Mouse (Mus musculus) embryo, embryonic 9.5 days (tissue): Measurements from ENCODE around the gene Lpp.
"Not testable (repeated sequence)": the region's sequence is repeated elsewhere in the genome, so short reads cannot be mapped to it uniquely, and the experiment has no call there.

Experiments used
- DNase-seq: peaks from one replicate; pipeline ENCODE4 v3.0.0-alpha.2; 2017; ENCODE audit errors: extremely low spot score

Gene Lpp

GRCm38 (mm10) chr16:24977771-24978170 lies 584.5 kb downstream of the Lpp start:
- DNase-seq = no peak

- DNase-seq = no peak
Measured at GRCm38 (mm10) chr16:24978226-24978625, 584.9 kb downstream of the Lpp start.

GRCm38 (mm10) chr16:24979391-24979790 lies 586.1 kb downstream of the Lpp start:
- DNase-seq = no peak

- no peak for DNase-seq
Measured at GRCm38 (mm10) chr16:24982828-24983227, 589.5 kb downstream of the Lpp start.

- DNase-seq = no peak
Measured at GRCm38 (mm10) chr16:24990331-24990730, 597.0 kb downstream of the Lpp start.

GRCm38 (mm10) chr16:24991059-24991541 lies 597.8 kb downstream of the Lpp start:
- DNase-seq = no peak

GRCm38 (mm10) chr16:24991995-24992394 lies 598.7 kb downstream of the Lpp start:
- DNase-seq = no peak

- DNase-seq = no peak
Measured at GRCm38 (mm10) chr16:24992494-24992893, 599.2 kb downstream of the Lpp start.

GRCm38 (mm10) chr16:25010980-25011877 lies 617.9 kb downstream of the Lpp start:
- no peak for DNase-seq

- no peak for DNase-seq
Measured at GRCm38 (mm10) chr16:25012938-25013337, 619.6 kb downstream of the Lpp start.

GRCm38 (mm10) chr16:25016261-25016836 lies 623.0 kb downstream of the Lpp start:
- DNase-seq = no peak

GRCm38 (mm10) chr16:25017046-25017445 lies 623.7 kb downstream of the Lpp start:
- no peak for DNase-seq

- DNase-seq = not testable (repeated sequence)
Measured at GRCm38 (mm10) chr16:25021743-25022359, 628.5 kb downstream of the Lpp start.

- DNase-seq = no peak
Measured at GRCm38 (mm10) chr16:25024591-25024990, 631.3 kb downstream of the Lpp start.

- DNase-seq = no peak
Measured at GRCm38 (mm10) chr16:25026191-25026590, 632.9 kb downstream of the Lpp start.

GRCm38 (mm10) chr16:25029548-25029947 lies 636.2 kb downstream of the Lpp start:
- DNase-seq = no peak

GRCm38 (mm10) chr16:25037361-25037760 lies 644.1 kb downstream of the Lpp start:
- DNase-seq = no peak

- no peak for DNase-seq
Measured at GRCm38 (mm10) chr16:25038529-25038928, 645.2 kb downstream of the Lpp start.

- peak; percentile 31 for DNase-seq
Measured at GRCm38 (mm10) chr16:25039904-25040303, 646.6 kb downstream of the Lpp start.

GRCm38 (mm10) chr16:25041165-25041564 lies 647.9 kb downstream of the Lpp start:
- no peak for DNase-seq

GRCm38 (mm10) chr16:25041855-25042529 lies 648.7 kb downstream of the Lpp start:
- no peak for DNase-seq
